Mouse (Mus musculus) embryonic facial prominence, embryonic 11.5 days (tissue): ENCODE measurements around the gene Necab3. TPM values are rescaled to one million over a fixed set of nuclear protein-coding genes. Genes with fewer than 3 reads are reported as not detected.

Experiments used
- ATAC-seq: fragments of 200-750 bp; cut with Nextera tagmentation; replicated peaks from 2 replicates; pipeline ENCODE4 v1.8.0; 2017; ENCODE audit warnings: low read depth; ENCODE audit not compliant: insufficient number of reproducible peaks, low FRiP score, low TSS enrichment
- DNase-seq: peaks from one replicate; pipeline ENCODE4 v3.0.0-alpha.2; 2015; ENCODE audit warnings: low spot score
- H3K27ac ChIP-seq: fragments of 300-500 bp; sonication (generic); replicated peaks from 2 replicates; pipeline ENCODE4 v1.5.1; 2014; ENCODE audit warnings: mild to moderate bottlenecking, low read depth, low read length, control low read depth
- H3K27me3 ChIP-seq: fragments of 300-500 bp; sonication (generic); 2 replicates; pipeline ENCODE4 v1.6.1; 2014; ENCODE audit warnings: mild to moderate bottlenecking, low read length, moderate library complexity, mixed read lengths; ENCODE audit not compliant: control insufficient read depth, insufficient read depth
- H3K36me3 ChIP-seq: fragments of 300-500 bp; sonication (generic); replicated peaks from 2 replicates; pipeline ENCODE4 v1.6.1; 2014; ENCODE audit warnings: low read depth, mild to moderate bottlenecking, low read length, moderate library complexity, mixed read lengths; ENCODE audit not compliant: control insufficient read depth, insufficient read depth
- H3K4me1 ChIP-seq: fragments of 300-500 bp; sonication (generic); 2 replicates; pipeline ENCODE4 v1.6.1; 2014; ENCODE audit warnings: low read length, mixed read lengths; ENCODE audit not compliant: control insufficient read depth, insufficient read depth
- H3K4me2 ChIP-seq: fragments of 300-500 bp; sonication (generic); 2 replicates; pipeline ENCODE4 v1.6.1; 2014; ENCODE audit warnings: low read depth, mild to moderate bottlenecking, control low read depth, low read length, moderate library complexity
- H3K4me3 ChIP-seq: fragments of 300-500 bp; sonication (generic); 2 replicates; pipeline ENCODE4 v1.5.1; 2014; ENCODE audit warnings: low read depth, low read length, control low read depth
- H3K9ac ChIP-seq: fragments of 300-500 bp; sonication (generic); replicated peaks from 2 replicates; pipeline ENCODE4 v1.6.1; 2014; ENCODE audit warnings: mild to moderate bottlenecking, control low read depth, low read length
- H3K9me3 ChIP-seq: fragments of 300-500 bp; sonication (generic); replicated peaks from 2 replicates; pipeline ENCODE4 v1.6.1; 2016; ENCODE audit warnings: mild to moderate bottlenecking, low read length, inconsistent platforms, mixed read lengths; ENCODE audit not compliant: control insufficient read depth
- WGBS: fragments of 180-500 bp; shearing (Covaris S2); extraction: QIAGEN DNeasy Blood & Tissue Kit; methylation state at CpG from one replicate; pipeline ENCODE4 v1.1.7; 2014; 5-methylcytosine and 5-hydroxymethylcytosine counted together
- polyA plus RNA-seq: library from polyadenylated mRNA; unstranded; fragments of >200 nt; fragmentation: Nextera tagmentation; extraction: Ambion mirVana; gene quantifications from 2 replicates; pipeline ENCODE4 v1.2.1, GENCODE M21; 2014

Necab3 gene
- polyA plus RNA-seq, 1 experiment from 2014 or later = 1.7 TPM

GRCm38 (mm10) chr2:154580586-154580985, 21.9 kb upstream of the Necab3 start:
- DNase-seq = no peak
- no peaks in the 10 kb centered on the region for H3K4me1 ChIP-seq
- WGBS = 79% methylated on average over 8 of the region's 8 CpGs
- ATAC-seq = no peak
- no peaks in the 10 kb centered on the region for H3K9me3 ChIP-seq
- no peak overlapping the region for H3K9ac ChIP-seq
- H3K4me2 ChIP-seq = no peak overlapping the region
- no peaks in the 10 kb centered on the region for H3K27me3 ChIP-seq
- H3K36me3 ChIP-seq = no peaks in the 10 kb centered on the region
- no peak overlapping the region for H3K27ac ChIP-seq
- H3K4me3 ChIP-seq = no peak overlapping the region

DNA sequence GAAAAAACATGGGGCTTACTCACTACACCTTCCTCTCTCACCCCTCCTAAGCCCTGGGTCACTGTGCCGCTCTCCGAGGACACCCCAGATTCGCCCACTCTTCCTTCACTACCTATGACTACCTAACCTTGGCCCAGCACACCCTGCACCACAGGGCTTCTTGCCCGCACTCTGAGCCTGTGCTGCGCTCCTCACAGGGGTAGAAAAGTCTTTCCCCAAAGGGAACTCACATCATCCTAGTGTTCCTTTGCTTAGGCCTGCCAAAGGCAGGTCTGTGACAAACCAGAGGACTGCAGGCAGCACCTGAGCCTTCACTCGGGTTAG, 19.0 kb upstream of the Necab3 start:
- Histone ChIP-seq H3K27ac (no peak overlapping the region), H3K9me3 (no peaks in the 10 kb centered on the region), H3K4me3 (no peak overlapping the region), H3K27me3 (no peaks in the 10 kb centered on the region), H3K9ac (no peak overlapping the region), H3K36me3 (no peaks in the 10 kb centered on the region), H3K4me1 (no peaks in the 10 kb centered on the region), H3K4me2 (no peak overlapping the region)
- ATAC-seq = 0 out of 2 replicates have a peak, but pooled peaks have one; percentile 26
- 72% methylated on average over 6 of the region's 6 CpGs for WGBS
- DNase-seq = no peak

- ATAC-seq = peak; percentile 60
- Histone ChIP-seq H3K27ac (no peak overlapping the region), H3K4me2 (no peak overlapping the region), H3K36me3 (no peaks in the 10 kb centered on the region), H3K9ac (no peak overlapping the region), H3K4me1 (no peaks in the 10 kb centered on the region), H3K9me3 (no peaks in the 10 kb centered on the region), H3K4me3 (no peak overlapping the region), H3K27me3 (no peaks in the 10 kb centered on the region)
- WGBS = 42% methylated on average over 12 of the region's 12 CpGs
- DNase-seq = no peak
Observed at GRCm38 (mm10) chr2:154576876-154577743, 18.4 kb upstream of the Necab3 start.

GRCm38 (mm10) chr2:154574271-154574670, 15.6 kb upstream of the Necab3 start:
- no peak overlapping the region for H3K4me2 ChIP-seq
- H3K4me1 ChIP-seq = no peaks in the 10 kb centered on the region
- ATAC-seq = no peak
- no peaks in the 10 kb centered on the region for H3K9me3 ChIP-seq
- no peaks in the 10 kb centered on the region for H3K36me3 ChIP-seq
- H3K27ac ChIP-seq = no peak overlapping the region
- H3K27me3 ChIP-seq = no peaks in the 10 kb centered on the region
- 56% methylated on average over 7 of the region's 7 CpGs for WGBS
- no peak overlapping the region for H3K9ac ChIP-seq
- no peak for DNase-seq
- no peak overlapping the region for H3K4me3 ChIP-seq

GRCm38 (mm10) chr2:154572996-154573395, 14.3 kb upstream of the Necab3 start:
- DNase-seq (no peak), ATAC-seq (no peak)
- no peak overlapping the region for H3K4me2 ChIP-seq
- H3K9me3 ChIP-seq = no peaks in the 10 kb centered on the region
- no peaks in the 10 kb centered on the region for H3K36me3 ChIP-seq
- peaks cover 11% of the 10 kb centered on the region for H3K4me1 ChIP-seq
- H3K4me3 ChIP-seq = no peak overlapping the region
- no peak overlapping the region for H3K27ac ChIP-seq
- H3K27me3 ChIP-seq = no peaks in the 10 kb centered on the region
- WGBS = 88% methylated on average over 3 of the region's 3 CpGs
- H3K9ac ChIP-seq = no peak overlapping the region

DNA sequence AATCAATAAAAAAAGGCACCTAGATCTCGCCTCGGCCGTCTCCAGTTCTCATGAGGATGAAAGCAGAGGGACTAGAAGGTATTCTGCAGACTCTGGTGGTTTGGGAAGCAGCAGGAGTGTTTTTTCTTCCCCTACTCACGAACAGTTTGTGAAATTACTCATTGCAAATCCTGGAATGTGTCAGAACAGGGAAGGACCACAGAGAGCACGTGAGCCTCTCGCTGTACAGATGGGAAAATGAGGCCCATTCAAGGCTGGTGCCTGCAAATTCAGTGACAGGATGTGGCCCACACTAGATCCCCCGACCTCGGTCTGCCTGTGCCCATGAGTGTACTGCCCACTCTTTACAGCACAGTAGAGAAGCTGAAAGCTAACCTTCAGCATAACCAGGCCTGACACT, 13.3 kb upstream of the Necab3 start:
- Histone ChIP-seq H3K27me3 (no peaks in the 10 kb centered on the region), H3K9me3 (no peaks in the 10 kb centered on the region), H3K4me2 (no peak overlapping the region), H3K36me3 (no peaks in the 10 kb centered on the region), H3K4me1 (peaks cover 11% of the 10 kb centered on the region), H3K9ac (no peak overlapping the region), H3K4me3 (no peak overlapping the region), H3K27ac (no peak overlapping the region)
- DNase-seq = no peak
- WGBS = 77% methylated on average over 8 of the region's 8 CpGs
- no peak for ATAC-seq

- Histone ChIP-seq H3K27me3 (no peaks in the 10 kb centered on the region), H3K36me3 (no peaks in the 10 kb centered on the region), H3K4me1 (peaks cover 11% of the 10 kb centered on the region), H3K9ac (no peak overlapping the region), H3K9me3 (no peaks in the 10 kb centered on the region), H3K4me3 (no peak overlapping the region), H3K4me2 (no peak overlapping the region), H3K27ac (no peak overlapping the region)
- WGBS = 84% methylated on average over 4 of the region's 4 CpGs
- ATAC-seq (no peak), DNase-seq (no peak)
Observed at GRCm38 (mm10) chr2:154571266-154571665, 12.6 kb upstream of the Necab3 start.

DNA sequence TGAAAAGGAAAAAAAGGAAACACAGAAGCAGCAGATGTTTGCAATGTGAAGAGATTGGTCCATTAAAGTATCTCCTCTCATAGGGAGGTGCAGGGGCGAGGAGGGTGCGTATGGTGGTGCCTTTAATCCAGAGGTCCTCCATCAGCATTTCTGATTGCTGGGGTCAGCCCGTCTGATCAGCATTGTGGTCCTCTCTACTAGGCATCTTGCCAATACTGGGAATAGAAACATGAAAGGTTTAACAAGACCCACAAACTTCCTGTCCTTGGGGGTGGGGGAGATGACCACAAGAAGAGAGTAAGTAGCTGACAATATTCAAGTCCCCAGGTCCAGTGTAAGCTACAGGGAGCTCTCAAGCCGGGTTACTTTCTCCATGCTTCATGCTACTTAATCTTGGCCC, 12.0 kb upstream of the Necab3 start:
- H3K4me1 ChIP-seq = peaks cover 11% of the 10 kb centered on the region
- H3K9me3 ChIP-seq = no peaks in the 10 kb centered on the region
- no peak for DNase-seq
- ATAC-seq = no peak
- WGBS = 68% methylated on average over 4 of the region's 4 CpGs
- no peak overlapping the region for H3K4me2 ChIP-seq
- no peaks in the 10 kb centered on the region for H3K36me3 ChIP-seq
- no peaks in the 10 kb centered on the region for H3K27me3 ChIP-seq
- no peak overlapping the region for H3K9ac ChIP-seq
- H3K4me3 ChIP-seq = no peak overlapping the region
- H3K27ac ChIP-seq = no peak overlapping the region
